Mouse (Mus musculus) lung, adult 2 months (tissue): ENCODE results near the gene Slc2a3.

Experiments used
- CTCF ChIP-seq: fragments of 200-500 bp; IDR thresholded peaks from 2 replicates; pipeline ENCODE4 v1.5.1; 2011; ENCODE audit warnings: mild to moderate bottlenecking, low read length, control low read depth; ENCODE audit not compliant: insufficient read depth
- POLR2A ChIP-seq: fragments of 200-500 bp; IDR thresholded peaks from 2 replicates; pipeline ENCODE4 v1.6.1; 2011; ENCODE audit warnings: low read depth, mild to moderate bottlenecking, control low read depth, low read length, borderline replicate concordance; ENCODE audit errors: extremely low read depth

DNA sequence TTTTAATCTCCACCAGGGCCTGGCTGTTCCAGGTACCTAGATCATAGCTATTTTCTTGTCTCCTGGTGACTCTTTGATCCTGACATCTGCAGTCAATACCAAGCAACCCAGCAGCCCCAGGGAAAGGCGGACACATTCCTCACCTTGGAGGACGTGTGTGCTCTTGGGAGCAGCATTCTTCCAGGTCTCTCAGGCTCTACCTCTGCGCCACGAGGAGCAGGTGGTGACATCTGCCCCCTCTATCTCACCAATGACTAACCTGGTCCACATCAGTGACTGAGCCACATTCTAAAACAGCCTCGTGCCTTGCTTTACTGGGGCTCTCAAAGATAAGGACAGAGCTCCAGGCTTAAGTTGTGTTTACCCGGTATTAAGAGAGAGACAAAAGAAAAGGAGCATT lies 28.7 kb downstream of the Slc2a3 start:
- TF ChIP-seq CTCF = no peak
- no peak for TF ChIP-seq POLR2A
